Mouse (Mus musculus) CH12.LX (cell line): Measurements from ENCODE around the gene Fkbp6. TPM values are rescaled to one million over a fixed set of nuclear protein-coding genes. Genes with fewer than 3 reads are reported as not detected.

ENCODE experiments used
- DNase-seq: peaks from one replicate; pipeline ENCODE4 v3.0.0-alpha.2; 2013; ENCODE audit errors: extremely low read depth
- H3K27ac ChIP-seq: 2 replicates; pipeline ENCODE4 v1.5.1; 2012; ENCODE audit warnings: low read depth, mild to moderate bottlenecking, control low read depth, moderate library complexity; ENCODE audit not compliant: insufficient read depth
- H3K27me3 ChIP-seq: replicated peaks from 2 replicates; pipeline ENCODE3; 2012; ENCODE audit warnings: inconsistent platforms
- H3K36me3 ChIP-seq, 2 experiments: replicated peaks in 1 of 2; 2 replicates each; pipeline versions ENCODE3 to v1.6.1; 2012; ENCODE audit warnings: inconsistent platforms in 1 of 2, low read length in 1 of 2, mild to moderate bottlenecking in 1 of 2, mixed read lengths in 1 of 2, moderate library complexity in 1 of 2; ENCODE audit not compliant: control insufficient read depth in 1 of 2, insufficient read depth in 1 of 2
- H3K4me1 ChIP-seq, 2 experiments: 2 replicates each; pipeline ENCODE4 v1.6.1; 2012; ENCODE audit warnings: inconsistent platforms in 1 of 2, moderate library complexity in 1 of 2; ENCODE audit not compliant: insufficient read depth in 2 of 2, control insufficient read depth in 1 of 2
- H3K4me2 ChIP-seq: 2 replicates; pipeline ENCODE4 v1.6.1; 2012; ENCODE audit warnings: low read depth, mild to moderate bottlenecking, control low read depth; ENCODE audit not compliant: poor library complexity, insufficient read depth, severe bottlenecking
- H3K4me3 ChIP-seq, 3 experiments: fragments of 150-350 bp in 1 of 3; sonication (generic) in 1 of 3; replicated peaks in 1 of 3; 2 replicates each; pipeline versions ENCODE3 to v1.5.1; 2011 to 2012; ENCODE audit warnings: low read depth in 2 of 3, low read length in 2 of 3, mild to moderate bottlenecking in 2 of 3, moderate library complexity in 2 of 3, control low read depth in 1 of 3, improper control_type of control experiment in 1 of 3, inconsistent platforms in 1 of 3, mixed read lengths in 1 of 3; ENCODE audit not compliant: poor library complexity in 1 of 3
- H3K79me2 ChIP-seq: replicated peaks from 2 replicates; pipeline ENCODE4 v1.6.1; 2012; ENCODE audit warnings: mild to moderate bottlenecking, moderate library complexity; ENCODE audit not compliant: control insufficient read depth, poor library complexity, insufficient read depth, severe bottlenecking; ENCODE audit errors: extremely low read depth
- H3K9ac ChIP-seq: 2 replicates; pipeline ENCODE4 v1.6.1; 2012; ENCODE audit warnings: low read depth, mild to moderate bottlenecking, control low read depth, moderate library complexity; ENCODE audit not compliant: insufficient read depth
- H3K9me3 ChIP-seq: replicated peaks from 2 replicates; pipeline ENCODE3; 2012; ENCODE audit warnings: low read length, inconsistent platforms, mixed read lengths
- CHD2 ChIP-seq: IDR thresholded peaks from 2 replicates; pipeline ENCODE4 v1.6.1; 2011; ENCODE audit warnings: low read length, improper control_type of control experiment
- CTCF ChIP-seq, 2 experiments: IDR thresholded peaks in 1 of 2; conservative IDR thresholded peaks in 1 of 2; 2 replicates each; pipeline ENCODE4 v1.5.1; 2011 to 2012; ENCODE audit warnings: low read depth in 2 of 2, low read length in 2 of 2, improper control_type of control experiment in 1 of 2, inconsistent platforms in 1 of 2, mild to moderate bottlenecking in 1 of 2, moderate library complexity in 1 of 2
- IRF4 ChIP-seq: IDR thresholded peaks from 2 replicates; pipeline ENCODE4 v1.6.1; 2014; ENCODE audit warnings: low read depth, mild to moderate bottlenecking, inconsistent platforms, low read length, improper control_type of control experiment
- MAFK ChIP-seq: IDR thresholded peaks from 2 replicates; pipeline ENCODE4 v1.6.1; 2011; ENCODE audit warnings: low read length, improper control_type of control experiment; ENCODE audit not compliant: insufficient replicate concordance
- MAZ ChIP-seq: IDR thresholded peaks from 2 replicates; pipeline ENCODE4 v1.6.1; 2012; ENCODE audit warnings: low read depth, mild to moderate bottlenecking, inconsistent platforms, low read length, improper control_type of control experiment, moderate library complexity
- MEF2A ChIP-seq: IDR thresholded peaks from 2 replicates; pipeline ENCODE4 v1.6.1; 2014; ENCODE audit warnings: low read depth, mild to moderate bottlenecking, inconsistent platforms, low read length, improper control_type of control experiment, borderline replicate concordance
- NELFE ChIP-seq: IDR thresholded peaks from 2 replicates; pipeline ENCODE4 v1.6.1; 2011; ENCODE audit warnings: low read depth, low read length, improper control_type of control experiment
- PAX5 ChIP-seq: IDR thresholded peaks from 2 replicates; pipeline ENCODE4 v1.6.1; 2012; ENCODE audit warnings: low read length, inconsistent platforms, mixed read lengths
- POLR2AphosphoS2 ChIP-seq: IDR thresholded peaks from 2 replicates; pipeline ENCODE4 v1.6.1; 2011; ENCODE audit warnings: low read depth, low read length, improper control_type of control experiment
- SIN3A ChIP-seq: IDR thresholded peaks from 2 replicates; pipeline ENCODE4 v1.6.1; 2012; ENCODE audit warnings: low read length, improper control_type of control experiment, inconsistent platforms
- SMC3 ChIP-seq: IDR thresholded peaks from 2 replicates; pipeline ENCODE4 v1.6.1; 2011; ENCODE audit warnings: low read depth, low read length, improper control_type of control experiment
- TBP ChIP-seq: conservative IDR thresholded peaks from 2 replicates; pipeline ENCODE4 v1.6.1; 2011; ENCODE audit warnings: low read depth, low read length, improper control_type of control experiment
- TCF12 ChIP-seq: IDR thresholded peaks from 2 replicates; pipeline ENCODE4 v1.6.1; 2014; ENCODE audit warnings: low read depth, mild to moderate bottlenecking, inconsistent platforms, low read length, improper control_type of control experiment
- USF2 ChIP-seq: conservative IDR thresholded peaks from 2 replicates; pipeline ENCODE4 v1.6.1; 2011; ENCODE audit warnings: low read depth, low read length, improper control_type of control experiment
- ZMIZ1 ChIP-seq: IDR thresholded peaks from 2 replicates; pipeline ENCODE4 v1.6.1; 2012; ENCODE audit warnings: low read depth, mild to moderate bottlenecking, inconsistent platforms, low read length, improper control_type of control experiment
- ZNF384 ChIP-seq: IDR thresholded peaks from 2 replicates; pipeline ENCODE4 v1.6.1; 2012; ENCODE audit warnings: low read depth, low read length, improper control_type of control experiment, inconsistent platforms
- dilution Hi-C: fragments of 300-500 bp; cut with MboI; formaldehyde crosslinking; loops from 2 replicates; pipeline ENCODE4 v1.14.3; 2020; ENCODE audit warnings: low sequenced_read_pairs; ENCODE audit not compliant: extremely low pct_unique_long_range_greater_than_20kb, extremely low pct_ligation_motif_present
- in situ Hi-C: fragments of 300-500 bp; cut with MboI; formaldehyde crosslinking; loops from 3 replicates; pipeline ENCODE4 v1.14.3; 2019; ENCODE audit warnings: low sequenced_read_pairs, low pct_ligation_motif_present, low pct_unique_long_range_greater_than_20kb, mixed read lengths
- polyA plus RNA-seq: library from polyadenylated mRNA; unstranded; fragments of >175 nt; gene quantifications from 2 replicates; pipeline ENCODE4 v1.2.1, GENCODE M21; 2012; ENCODE audit warnings: low read depth; ENCODE audit not compliant: insufficient read length
- total RNA-seq, 2 experiments: library from RNA; depleted of rRNA; stranded (reverse); fragments of 300-350 nt in 1 of 2; fragments of >200 nt in 1 of 2; gene quantifications; 2 replicates each; pipeline ENCODE4 v1.2.3; 2012 to 2014

Gene Fkbp6
- total and polyA plus RNA-seq, 3 experiments = not detected

- peaks cover 27 to 63% of the 10 kb centered on the region in 2 experiments for H3K36me3 ChIP-seq
- no peaks in the 10 kb centered on the region for H3K79me2 ChIP-seq
- H3K9me3 ChIP-seq = peaks cover 24% of the 10 kb centered on the region
- in situ Hi-C loops (no loop called here), dilution Hi-C loops (no loop called here)
- H3K27me3 ChIP-seq = no peaks in the 10 kb centered on the region
- TF ChIP-seq SMC3 (no peak), CTCF (conservative IDR thresholded peaks at IDR 0.05 in 1 of 2, IDR thresholded peaks at IDR 0.05 in 1 of 2; ENCODE audit: low read depth in 2 of 2, low read length in 2 of 2) (no peak), ZMIZ1 (no peak), TCF12 (no peak), TBP (no peak), SIN3A (no peak), ZNF384 (no peak), USF2 (no peak), IRF4 (no peak), MEF2A (no peak), PAX5 (no peak)
- H3K4me3 ChIP-seq = no peak overlapping the region
- no peaks in the 10 kb centered on the region for H3K4me1 ChIP-seq
- H3K27ac ChIP-seq = no peak overlapping the region
- no peak for DNase-seq
- H3K9ac ChIP-seq = no peak overlapping the region
- no peak overlapping the region for H3K4me2 ChIP-seq
Measured at GRCm38 (mm10) chr5:135248956-135249676, 100.7 kb downstream of the Fkbp6 start.

- no peak overlapping the region for H3K9ac ChIP-seq
- H3K9me3 ChIP-seq = peaks cover 24% of the 10 kb centered on the region
- no peak overlapping the region for H3K4me3 ChIP-seq
- TF ChIP-seq NELFE (no peak), POLR2AphosphoS2 (peak; percentile 81; the same call in 1 of the 2 replicates), MAFK (no peak), MAZ (no peak), CHD2 (no peak)
- no peaks in the 10 kb centered on the region for H3K4me1 ChIP-seq
- H3K36me3 ChIP-seq = peaks cover 42 to 79% of the 10 kb centered on the region in 2 experiments
- no peak overlapping the region for H3K4me2 ChIP-seq
- dilution Hi-C loops = no loop called here
- no peak overlapping the region for H3K27ac ChIP-seq
- no peak for DNase-seq
- no peaks in the 10 kb centered on the region for H3K27me3 ChIP-seq
- in situ Hi-C loops = no loop called here
- no peaks in the 10 kb centered on the region for H3K79me2 ChIP-seq
Measured at GRCm38 (mm10) chr5:135247337-135247736, 102.5 kb downstream of the Fkbp6 start.
